Mouse (Mus musculus): Measurements from ENCODE around the gene Gtpbp3. TPM values are rescaled to one million over a fixed set of nuclear protein-coding genes. Genes with fewer than 3 reads are reported as not detected.

The Gtpbp3 gene
- polyA plus RNA-seq, 1 experiment from 2014 or later: 4.4 TPM

DNA sequence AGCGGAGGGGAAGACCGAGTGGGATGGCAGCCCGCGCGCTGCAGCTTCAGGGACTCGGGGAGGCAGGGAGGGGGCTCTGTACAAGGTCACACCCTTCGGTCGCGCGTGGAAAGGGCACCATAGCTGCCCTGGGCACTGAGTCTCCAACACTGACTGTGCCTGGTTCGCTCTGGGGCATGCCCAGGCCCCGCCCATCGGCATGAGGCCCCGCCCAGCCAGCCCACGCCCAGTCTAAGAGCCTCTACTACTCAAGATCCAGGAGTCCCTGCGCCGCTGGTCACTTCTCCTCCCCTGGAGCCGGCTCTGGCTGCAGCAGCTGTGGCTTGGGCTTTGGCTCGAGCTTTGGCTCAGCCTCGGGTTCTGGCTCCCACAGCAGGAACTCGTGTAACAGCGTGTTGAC, 31.0 kb upstream of the Gtpbp3 start:
- H3K27me3 ChIP-seq (ENCODE audit: control insufficient read depth, insufficient read depth, low read length): no peaks in the 10 kb centered on the region
- peaks cover 49% of the 10 kb centered on the region for H3K36me3 ChIP-seq (ENCODE audit: control insufficient read depth, insufficient read depth, low read length)
- H3K9me3 ChIP-seq (ENCODE audit: control insufficient read depth, low read length): no peaks in the 10 kb centered on the region
- no peak overlapping the region for H3K9ac ChIP-seq (ENCODE audit: low read length)
- 38% methylated on average over 21 of the region's 22 CpGs for WGBS
- ATAC-seq (ENCODE audit: insufficient number of reproducible peaks, insufficient read depth, low FRiP score, low read depth): no peak
- H3K4me3 ChIP-seq (ENCODE audit: control insufficient read depth in 1 of 2, insufficient read depth in 1 of 2, low read depth in 1 of 2, low read length in 2 of 2): no peak overlapping the region
- H3K27ac ChIP-seq (replicated peaks in 1 of 2; ENCODE audit: control insufficient read depth in 1 of 2, insufficient read depth in 1 of 2, low read depth in 2 of 2, low read length in 2 of 2): no peak overlapping the region
- H3K4me1 ChIP-seq (ENCODE audit: control insufficient read depth in 2 of 2, insufficient read depth in 2 of 2, low read length in 2 of 2): no peaks in the 10 kb centered on the region; a peak in 1 of 4 replicates
- H3K4me2 ChIP-seq (ENCODE audit: low read length): no peak overlapping the region

- Histone ChIP-seq H3K27ac (replicated peaks in 1 of 2; ENCODE audit: control insufficient read depth in 1 of 2, insufficient read depth in 1 of 2, low read depth in 2 of 2, low read length in 2 of 2) (no peak overlapping the region), H3K9me3 (ENCODE audit: control insufficient read depth, low read length) (no peaks in the 10 kb centered on the region), H3K27me3 (ENCODE audit: control insufficient read depth, insufficient read depth, low read length) (no peaks in the 10 kb centered on the region), H3K9ac (ENCODE audit: low read length) (no peak overlapping the region), H3K4me1 (ENCODE audit: control insufficient read depth in 2 of 2, insufficient read depth in 2 of 2, low read length in 2 of 2) (peaks cover 6 to 7% of the 10 kb centered on the region in 2 experiments), H3K4me2 (ENCODE audit: low read length) (no peak overlapping the region), H3K4me3 (ENCODE audit: control insufficient read depth in 1 of 2, insufficient read depth in 1 of 2, low read depth in 1 of 2, low read length in 2 of 2) (no peak overlapping the region), H3K36me3 (ENCODE audit: control insufficient read depth, insufficient read depth, low read length) (peaks cover 49% of the 10 kb centered on the region)
- no peak for ATAC-seq (ENCODE audit: insufficient number of reproducible peaks, insufficient read depth, low FRiP score, low read depth)
- 77% methylated on average over 20 of the region's 20 CpGs for WGBS
Measured at GRCm38 (mm10) chr8:71457659-71458270, 30.1 kb upstream of the Gtpbp3 start.

- no peak for ATAC-seq (ENCODE audit: insufficient number of reproducible peaks, insufficient read depth, low FRiP score, low read depth)
- Histone ChIP-seq H3K27ac (replicated peaks in 1 of 2; ENCODE audit: control insufficient read depth in 1 of 2, insufficient read depth in 1 of 2, low read depth in 2 of 2, low read length in 2 of 2) (no peak overlapping the region), H3K4me2 (ENCODE audit: low read length) (no peak overlapping the region), H3K4me1 (ENCODE audit: control insufficient read depth in 2 of 2, insufficient read depth in 2 of 2, low read length in 2 of 2) (peaks cover 17 to 21% of the 10 kb centered on the region in 2 experiments), H3K27me3 (ENCODE audit: control insufficient read depth, insufficient read depth, low read length) (no peaks in the 10 kb centered on the region), H3K9ac (ENCODE audit: low read length) (no peak overlapping the region), H3K9me3 (ENCODE audit: control insufficient read depth, low read length) (no peaks in the 10 kb centered on the region), H3K36me3 (ENCODE audit: control insufficient read depth, insufficient read depth, low read length) (peaks cover 49% of the 10 kb centered on the region), H3K4me3 (ENCODE audit: control insufficient read depth in 1 of 2, insufficient read depth in 1 of 2, low read depth in 1 of 2, low read length in 2 of 2) (no peak overlapping the region)
- 92% methylated on average over 6 of the region's 6 CpGs for WGBS
Measured at GRCm38 (mm10) chr8:71460716-71461115, 27.2 kb upstream of the Gtpbp3 start.

DNA sequence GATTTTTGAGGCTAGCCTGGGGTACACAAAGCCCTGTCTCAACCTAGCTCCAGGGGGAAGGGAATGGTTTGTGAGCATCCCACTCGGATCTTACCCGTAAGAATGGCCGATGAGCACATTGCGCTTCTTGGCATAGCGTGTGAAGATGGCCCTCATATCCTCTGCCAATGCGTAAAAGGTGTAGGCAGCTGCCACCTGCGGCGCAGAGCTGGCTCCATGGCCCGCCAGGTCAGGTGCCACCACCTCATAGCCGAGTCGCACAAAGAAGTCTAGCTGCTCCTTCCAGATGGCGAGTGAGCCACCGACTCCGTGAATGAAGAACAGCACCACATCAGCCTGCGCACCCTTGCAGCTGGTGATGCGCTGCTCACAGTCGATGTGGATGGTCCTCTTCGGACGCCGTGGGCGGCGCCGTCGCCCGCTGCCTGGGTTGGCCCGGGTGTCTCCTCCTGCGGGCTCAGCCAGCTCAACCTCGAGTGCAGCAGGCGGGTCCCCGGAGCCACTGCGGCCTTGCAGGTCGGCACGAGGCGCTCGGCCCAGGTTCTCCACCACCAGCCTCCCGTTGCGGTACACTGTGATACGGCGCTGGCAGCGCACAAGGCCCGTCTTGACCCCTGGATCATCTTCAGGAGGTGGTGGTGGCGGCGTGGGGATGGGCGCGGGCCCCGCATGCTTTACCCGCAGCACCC, 26.6 kb upstream of the Gtpbp3 start:
- Histone ChIP-seq H3K4me1 (ENCODE audit: control insufficient read depth in 2 of 2, insufficient read depth in 2 of 2, low read length in 2 of 2) (peaks cover 19 to 24% of the 10 kb centered on the region in 2 experiments), H3K4me2 (ENCODE audit: low read length) (no peak overlapping the region), H3K9me3 (ENCODE audit: control insufficient read depth, low read length) (no peaks in the 10 kb centered on the region), H3K4me3 (ENCODE audit: control insufficient read depth in 1 of 2, insufficient read depth in 1 of 2, low read depth in 1 of 2, low read length in 2 of 2) (no peak overlapping the region), H3K36me3 (ENCODE audit: control insufficient read depth, insufficient read depth, low read length) (peaks cover 52% of the 10 kb centered on the region), H3K27me3 (ENCODE audit: control insufficient read depth, insufficient read depth, low read length) (no peaks in the 10 kb centered on the region), H3K9ac (ENCODE audit: low read length) (no peak overlapping the region), H3K27ac (replicated peaks in 1 of 2; ENCODE audit: control insufficient read depth in 1 of 2, insufficient read depth in 1 of 2, low read depth in 2 of 2, low read length in 2 of 2) (no peak overlapping the region)
- no peak for ATAC-seq (ENCODE audit: insufficient number of reproducible peaks, insufficient read depth, low FRiP score, low read depth)
- 64% methylated on average over 47 of the region's 47 CpGs for WGBS

DNA sequence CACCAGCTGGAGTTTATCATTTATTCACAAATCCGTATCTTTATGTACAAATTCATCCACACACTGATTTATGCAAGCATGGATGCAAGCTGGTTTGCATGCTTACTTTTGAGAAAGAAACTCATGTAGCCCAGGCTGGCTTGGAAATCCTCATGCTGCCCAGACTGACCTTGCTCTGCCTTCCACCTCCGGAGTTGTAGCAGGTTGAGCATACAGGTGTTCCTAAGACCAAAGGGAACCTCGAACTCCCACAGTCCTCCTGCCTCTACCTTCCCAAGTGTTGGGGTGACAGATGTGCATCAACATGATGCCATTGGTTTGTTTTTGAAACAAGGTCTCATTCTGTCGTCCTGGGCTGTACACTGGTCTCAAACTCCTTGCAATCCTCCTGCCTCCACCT, 25.7 kb upstream of the Gtpbp3 start:
- H3K27ac ChIP-seq (replicated peaks in 1 of 2; ENCODE audit: control insufficient read depth in 1 of 2, insufficient read depth in 1 of 2, low read depth in 2 of 2, low read length in 2 of 2): no peak overlapping the region
- ATAC-seq (ENCODE audit: insufficient number of reproducible peaks, insufficient read depth, low FRiP score, low read depth): no peak
- 77% methylated on average over 4 of the region's 4 CpGs for WGBS
- peak overlapping the region; percentile 55 to 94; a peak in 3 of 4 replicates for H3K4me3 ChIP-seq (ENCODE audit: control insufficient read depth in 1 of 2, insufficient read depth in 1 of 2, low read depth in 1 of 2, low read length in 2 of 2)
- H3K9ac ChIP-seq (ENCODE audit: low read length): no peak overlapping the region; the same call in 1 of the 2 replicates
- H3K4me2 ChIP-seq (ENCODE audit: low read length): peak overlapping the region; percentile 75
- peaks cover 19 to 24% of the 10 kb centered on the region in 2 experiments for H3K4me1 ChIP-seq (ENCODE audit: control insufficient read depth in 2 of 2, insufficient read depth in 2 of 2, low read length in 2 of 2)
- H3K36me3 ChIP-seq (ENCODE audit: control insufficient read depth, insufficient read depth, low read length): peaks cover 49% of the 10 kb centered on the region
- H3K9me3 ChIP-seq (ENCODE audit: control insufficient read depth, low read length): no peaks in the 10 kb centered on the region
- H3K27me3 ChIP-seq (ENCODE audit: control insufficient read depth, insufficient read depth, low read length): no peaks in the 10 kb centered on the region

DNA sequence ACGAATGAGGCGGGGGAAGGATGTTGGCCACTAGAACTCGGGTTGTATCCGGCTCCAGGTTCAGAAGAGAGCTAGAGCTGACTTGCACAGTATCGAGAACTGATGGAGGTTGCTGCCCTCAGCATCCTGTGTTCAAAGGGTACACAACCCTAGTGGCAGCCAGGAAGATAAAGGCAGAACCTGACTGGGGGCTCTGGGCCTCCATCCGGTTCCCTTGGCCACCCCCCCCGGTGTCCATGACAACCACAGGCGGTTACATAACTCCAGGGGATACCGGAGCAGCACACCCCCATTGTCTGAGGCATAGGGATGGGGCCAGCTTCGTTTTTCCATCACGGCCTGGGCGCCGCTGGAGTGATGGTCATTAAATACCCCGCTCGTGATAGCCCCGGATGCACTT, 25.1 kb upstream of the Gtpbp3 start:
- Histone ChIP-seq H3K36me3 (ENCODE audit: control insufficient read depth, insufficient read depth, low read length) (peaks cover 43% of the 10 kb centered on the region), H3K4me3 (ENCODE audit: control insufficient read depth in 1 of 2, insufficient read depth in 1 of 2, low read depth in 1 of 2, low read length in 2 of 2) (peak overlapping the region; percentile 55 to 94), H3K9me3 (ENCODE audit: control insufficient read depth, low read length) (no peaks in the 10 kb centered on the region), H3K4me1 (ENCODE audit: control insufficient read depth in 2 of 2, insufficient read depth in 2 of 2, low read length in 2 of 2) (peaks cover 19 to 24% of the 10 kb centered on the region in 2 experiments), H3K4me2 (ENCODE audit: low read length) (peak overlapping the region; percentile 75), H3K27ac (replicated peaks in 1 of 2; ENCODE audit: control insufficient read depth in 1 of 2, insufficient read depth in 1 of 2, low read depth in 2 of 2, low read length in 2 of 2) (peak overlapping the region in 1 of 2 experiments; percentile 97; a peak in 2 of 4 replicates), H3K9ac (ENCODE audit: low read length) (peak overlapping the region; percentile 69), H3K27me3 (ENCODE audit: control insufficient read depth, insufficient read depth, low read length) (no peaks in the 10 kb centered on the region)
- no peak for ATAC-seq (ENCODE audit: insufficient number of reproducible peaks, insufficient read depth, low FRiP score, low read depth)
- WGBS: 6% methylated on average over 16 of the region's 16 CpGs

GRCm38 (mm10) chr8:71463188-71464033, 24.5 kb upstream of the Gtpbp3 start, which contains the start of gene Abhd8:
TSS of gene Abhd8 (minus strand) at chr8:71463655.
- H3K4me2 ChIP-seq (ENCODE audit: low read length): peak within 1 kb of the TSS; percentile 75
- peak within 1 kb of the TSS; percentile 69 for H3K9ac ChIP-seq (ENCODE audit: low read length)
- under 1% methylated on average over 54 of the region's 55 CpGs for WGBS
- H3K4me3 ChIP-seq (ENCODE audit: control insufficient read depth in 1 of 2, insufficient read depth in 1 of 2, low read depth in 1 of 2, low read length in 2 of 2): peak within 1 kb of the TSS; percentile 55 to 94
- peak within 1 kb of the TSS; percentile 95 to 97 for H3K27ac ChIP-seq (replicated peaks in 1 of 2; ENCODE audit: control insufficient read depth in 1 of 2, insufficient read depth in 1 of 2, low read depth in 2 of 2, low read length in 2 of 2)
- no peaks in the 10 kb centered on the region for H3K9me3 ChIP-seq (ENCODE audit: control insufficient read depth, low read length)
- H3K27me3 ChIP-seq (ENCODE audit: control insufficient read depth, insufficient read depth, low read length): no peaks in the 10 kb centered on the region
- ATAC-seq (ENCODE audit: insufficient number of reproducible peaks, insufficient read depth, low FRiP score, low read depth): peak; percentile 73
- H3K36me3 ChIP-seq (ENCODE audit: control insufficient read depth, insufficient read depth, low read length): peaks cover 37% of the 10 kb centered on the region
- H3K4me1 ChIP-seq (ENCODE audit: control insufficient read depth in 2 of 2, insufficient read depth in 2 of 2, low read length in 2 of 2): peaks cover 19 to 24% of the 10 kb centered on the region in 2 experiments

Data from heart, embryonic 14.5 days (tissue).